Mouse (Mus musculus) G1E (cell line): ENCODE results near the gene Ccdc15. TPM values are rescaled to one million over a fixed set of nuclear protein-coding genes. Genes with fewer than 3 reads are reported as not detected.
A peak's percentile ranks its signal among the peaks of the same experiment; 100 is the strongest.

Experiments
- ATAC-seq: 2 replicates; pipeline ENCODE4 v1.8.0; 2016; ENCODE audit warnings: mild to moderate bottlenecking; ENCODE audit not compliant: insufficient number of reproducible peaks, poor library complexity, low FRiP score, severe bottlenecking; ENCODE audit errors: extremely low read depth
- DNase-seq: peaks from one replicate; pipeline ENCODE4 v3.0.0; 2012; ENCODE audit warnings: low spot score
- H3K27me3 ChIP-seq: 2 replicates; pipeline ENCODE4 v1.6.1; 2012; ENCODE audit warnings: mild to moderate bottlenecking, low read length, inconsistent platforms; ENCODE audit not compliant: insufficient read depth
- H3K36me3 ChIP-seq: replicated peaks from 2 replicates; pipeline ENCODE3; 2012; ENCODE audit warnings: mild to moderate bottlenecking, inconsistent platforms
- H3K4me1 ChIP-seq: 2 replicates; pipeline ENCODE4 v1.6.1; 2012; ENCODE audit warnings: low read depth, low read length, inconsistent platforms, mixed read lengths; ENCODE audit not compliant: insufficient read depth
- H3K4me3 ChIP-seq: 2 replicates; pipeline ENCODE4 v1.5.1; 2012; ENCODE audit warnings: low read depth, mild to moderate bottlenecking, inconsistent platforms, low read length, moderate library complexity, mixed read lengths
- H3K9me3 ChIP-seq: replicated peaks from 2 replicates; pipeline ENCODE4 v1.6.1; 2012; ENCODE audit warnings: inconsistent platforms
- CTCF ChIP-seq: IDR thresholded peaks from 2 replicates; pipeline ENCODE4 v1.5.1; 2012; ENCODE audit warnings: low read depth, low read length, inconsistent platforms, mixed read lengths
- GATA1 ChIP-seq: IDR thresholded peaks from 2 replicates; pipeline ENCODE4 v1.6.1; 2012; ENCODE audit warnings: borderline replicate concordance, low read length, inconsistent platforms, mixed read lengths
- GATA2 ChIP-seq: IDR thresholded peaks from 2 replicates; pipeline ENCODE4 v1.6.1; 2012; ENCODE audit warnings: low read depth, low read length, inconsistent platforms, borderline replicate concordance
- POLR2AphosphoS5 ChIP-seq: IDR thresholded peaks from 2 replicates; pipeline ENCODE4 v1.6.1; 2012; ENCODE audit warnings: low read depth, low read length, inconsistent platforms; ENCODE audit not compliant: insufficient replicate concordance
- TAL1 ChIP-seq: conservative IDR thresholded peaks from 2 replicates; pipeline ENCODE4 v1.6.1; 2012; ENCODE audit warnings: low read depth, low read length, inconsistent platforms, mixed read lengths
- polyA plus RNA-seq: library from polyadenylated mRNA; stranded (reverse); fragments of >175 nt; gene quantifications from 2 replicates; pipeline ENCODE4 v1.2.3, GENCODE M21; 2012
- total RNA-seq, 2 experiments: library from RNA; stranded (forward) in 1 of 2; stranded (reverse) in 1 of 2; fragments of 200-1000 nt in 1 of 2; fragments of >200 nt in 1 of 2; fragmentation: Nextera tagmentation in 1 of 2; gene quantifications; 2 replicates each; pipeline ENCODE4 v1.2.3; 2014 to 2017

Gene Ccdc15
- total and polyA plus RNA-seq, 3 experiments, result 7.4 to 23.3 (median 10.7) TPM

GRCm38 (mm10) chr9:37354485-37354884 lies 6.3 kb upstream of the Ccdc15 start:
- Histone ChIP-seq H3K4me3 (no peak overlapping the region), H3K27me3 (no peaks in the 10 kb centered on the region), H3K36me3 (no peaks in the 10 kb centered on the region), H3K4me1 (peaks cover 3% of the 10 kb centered on the region; the same call in 1 of the 2 replicates), H3K9me3 (no peaks in the 10 kb centered on the region)
- TF ChIP-seq POLR2AphosphoS5 (no peak), GATA2 (no peak), CTCF (no peak), TAL1 (no peak), GATA1 (no peak)
- ATAC-seq, result no peak
- DNase-seq, result no peak

- DNase-seq (no peak), ATAC-seq (no peak)
- Histone ChIP-seq H3K27me3 (no peaks in the 10 kb centered on the region), H3K9me3 (no peaks in the 10 kb centered on the region), H3K4me3 (no peak overlapping the region), H3K4me1 (peaks cover 6% of the 10 kb centered on the region; the same call in 1 of the 2 replicates), H3K36me3 (no peaks in the 10 kb centered on the region)
- TF ChIP-seq TAL1 (no peak), GATA1 (no peak), POLR2AphosphoS5 (no peak), CTCF (no peak), GATA2 (no peak)
Measured at GRCm38 (mm10) chr9:37351266-37351665, 3.0 kb upstream of the Ccdc15 start.

GRCm38 (mm10) chr9:37349050-37349449 lies 818 bp upstream of the Ccdc15 start:
- peaks cover 11% of the 10 kb centered on the region; the same call in 1 of the 2 replicates for H3K4me1 ChIP-seq
- ATAC-seq, result no peak
- no peaks in the 10 kb centered on the region for H3K9me3 ChIP-seq
- DNase-seq, result no peak
- no peak for TF ChIP-seq TAL1
- no peak for TF ChIP-seq CTCF
- TF ChIP-seq GATA1, result no peak
- no peak for TF ChIP-seq GATA2
- no peak for TF ChIP-seq POLR2AphosphoS5
- peak overlapping the region; percentile 71 for H3K4me3 ChIP-seq
- H3K36me3 ChIP-seq, result peaks cover 3% of the 10 kb centered on the region
- H3K27me3 ChIP-seq, result no peaks in the 10 kb centered on the region

GRCm38 (mm10) chr9:37347184-37347987 lies 846 bp downstream of the Ccdc15 start:
- ATAC-seq (no peak), DNase-seq (no peak)
- H3K36me3 ChIP-seq, result peaks cover 6% of the 10 kb centered on the region

GRCm38 (mm10) chr9:37345406-37345805 lies 2.8 kb downstream of the Ccdc15 start:
- TF ChIP-seq TAL1 (no peak), GATA2 (no peak), GATA1 (no peak), CTCF (no peak), POLR2AphosphoS5 (no peak)
- Histone ChIP-seq H3K9me3 (no peaks in the 10 kb centered on the region), H3K4me1 (peaks cover 11% of the 10 kb centered on the region; the same call in 1 of the 2 replicates), H3K27me3 (no peaks in the 10 kb centered on the region), H3K4me3 (no peak overlapping the region), H3K36me3 (peaks cover 8% of the 10 kb centered on the region)
- DNase-seq, result no peak
- ATAC-seq, result peak; percentile 18; the same call in 1 of the 2 replicates

More at GRCm38 (mm10) chr9:37347184-37347987, 846 bp downstream of the Ccdc15 start:
- H3K4me1 ChIP-seq, result peaks cover 11% of the 10 kb centered on the region; the same call in 1 of the 2 replicates
- no peaks in the 10 kb centered on the region for H3K9me3 ChIP-seq
- TF ChIP-seq GATA2, result no peak
- no peak for TF ChIP-seq GATA1
- no peaks in the 10 kb centered on the region for H3K27me3 ChIP-seq
- H3K4me3 ChIP-seq, result peak overlapping the region; percentile 71

GRCm38 (mm10) chr9:37329456-37329855 lies 18.8 kb downstream of the Ccdc15 start:
- Histone ChIP-seq H3K9me3 (no peaks in the 10 kb centered on the region), H3K27me3 (no peaks in the 10 kb centered on the region), H3K4me1 (no peaks in the 10 kb centered on the region), H3K4me3 (no peak overlapping the region), H3K36me3 (peaks cover 2% of the 10 kb centered on the region)
- no peak for ATAC-seq
- TF ChIP-seq GATA2, result no peak
- 0 out of 2 replicates have a peak, but pooled peaks have one; percentile 25 for TF ChIP-seq CTCF
- no peak for DNase-seq
